Mouse (Mus musculus) limb, embryonic 15.5 days (tissue): ENCODE measurements around the gene Ecm2. TPM values are rescaled to one million over a fixed set of nuclear protein-coding genes. Genes with fewer than 3 reads are reported as not detected.

ENCODE experiments used
- ATAC-seq: fragments of 200-750 bp; cut with Nextera tagmentation; 2 replicates; pipeline ENCODE4 v1.8.0; 2017; ENCODE audit warnings: low read depth, moderate TSS enrichment; ENCODE audit not compliant: insufficient number of reproducible peaks, low FRiP score, low TSS enrichment
- H3K27ac ChIP-seq: fragments of 300-500 bp; sonication (generic); 2 replicates; pipeline ENCODE4 v1.5.1; 2015; ENCODE audit warnings: moderate library complexity, mild to moderate bottlenecking, inconsistent platforms
- H3K27me3 ChIP-seq: fragments of 300-500 bp; sonication (generic); 2 replicates; pipeline ENCODE4 v1.6.1; 2015; ENCODE audit warnings: inconsistent platforms
- H3K36me3 ChIP-seq: fragments of 300-500 bp; sonication (generic); 2 replicates; pipeline ENCODE4 v1.6.1; 2015; ENCODE audit warnings: inconsistent platforms
- H3K4me1 ChIP-seq: fragments of 300-500 bp; sonication (generic); 2 replicates; pipeline ENCODE4 v1.6.1; 2015; ENCODE audit warnings: inconsistent platforms
- H3K4me2 ChIP-seq: fragments of 300-500 bp; sonication (generic); 2 replicates; pipeline ENCODE4 v1.6.1; 2015; ENCODE audit warnings: mild to moderate bottlenecking, inconsistent platforms
- H3K4me3 ChIP-seq: fragments of 300-500 bp; sonication (generic); 2 replicates; pipeline ENCODE4 v1.5.1; 2015; ENCODE audit warnings: mild to moderate bottlenecking, inconsistent platforms
- H3K9ac ChIP-seq: fragments of 300-500 bp; sonication (generic); 2 replicates; pipeline ENCODE4 v1.6.1; 2015; ENCODE audit warnings: inconsistent platforms
- H3K9me3 ChIP-seq: fragments of 300-500 bp; sonication (generic); 2 replicates; pipeline ENCODE4 v1.6.1; 2016; ENCODE audit warnings: inconsistent platforms
- WGBS: fragments of 180-500 bp; shearing (Covaris S2); methylation state at CpG from one replicate; pipeline ENCODE4 v1.1.7; 2015; 5-methylcytosine and 5-hydroxymethylcytosine counted together
- polyA plus RNA-seq: library from polyadenylated mRNA; unstranded; fragments of >200 nt; fragmentation: Nextera tagmentation; extraction: Ambion mirVana; gene quantifications from 2 replicates; pipeline ENCODE4 v1.2.1, GENCODE M21; 2015

Ecm2 gene
- polyA plus RNA-seq, 1 experiment from 2014 or later, result 4.0 TPM

DNA sequence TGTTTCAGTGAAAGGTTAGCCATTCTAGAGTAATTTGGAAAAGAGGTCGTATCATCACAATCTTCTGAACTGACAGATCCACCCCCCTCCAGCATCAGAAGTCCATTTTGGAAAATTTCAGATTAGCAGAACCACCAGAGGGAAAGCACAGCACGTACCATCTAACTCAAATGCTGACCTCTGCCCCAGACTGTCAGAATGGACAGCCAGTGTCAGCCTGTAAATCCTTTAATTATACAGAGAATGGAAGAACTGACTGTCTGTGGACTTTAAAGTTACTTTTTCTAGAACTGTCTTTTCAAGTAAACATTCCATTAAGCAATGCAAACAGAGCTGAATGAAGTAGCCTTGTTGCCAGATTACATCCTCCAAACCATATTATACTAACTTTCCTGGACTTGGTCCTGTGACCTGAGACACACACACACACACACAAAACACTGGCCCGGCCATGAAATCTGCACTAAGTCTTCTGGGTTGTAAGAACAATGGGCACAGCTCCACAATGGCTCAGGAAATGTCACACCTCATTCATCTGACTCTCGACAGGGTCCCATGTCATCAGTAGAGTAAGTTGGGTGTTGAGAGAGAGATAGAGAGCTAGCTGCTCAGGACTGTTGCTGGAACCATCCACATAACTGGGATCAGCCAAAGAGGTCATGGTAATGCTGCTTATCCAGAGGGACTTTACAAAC, 32.5 kb upstream of the Ecm2 start:
- 72% methylated on average over 4 of the region's 4 CpGs for WGBS
- Histone ChIP-seq H3K27ac (no peak overlapping the region; the same call in 1 of the 2 replicates), H3K27me3 (no peaks in the 10 kb centered on the region), H3K4me3 (no peak overlapping the region), H3K9ac (no peak overlapping the region), H3K4me1 (peaks cover 14% of the 10 kb centered on the region), H3K4me2 (no peak overlapping the region), H3K36me3 (no peaks in the 10 kb centered on the region), H3K9me3 (no peaks in the 10 kb centered on the region)
- no peak for ATAC-seq

DNA sequence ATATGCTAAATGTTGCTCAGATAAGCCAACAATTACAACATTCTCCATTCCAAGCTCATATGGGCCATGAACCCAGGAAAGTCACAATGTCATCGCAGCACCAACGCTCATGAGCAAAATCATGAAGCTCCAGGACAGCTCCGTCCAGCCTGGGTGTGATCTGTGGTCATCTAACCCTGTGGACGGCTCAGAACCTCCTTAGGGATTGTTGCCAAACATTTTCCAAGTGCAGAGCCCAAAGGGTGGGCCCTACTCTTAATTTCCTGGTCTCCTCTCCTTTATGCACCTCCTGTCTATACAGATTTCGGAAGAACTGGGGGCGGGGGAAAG, 32.0 kb upstream of the Ecm2 start:
- H3K9ac ChIP-seq, result no peak overlapping the region
- no peak for ATAC-seq
- H3K4me2 ChIP-seq, result no peak overlapping the region
- H3K27me3 ChIP-seq, result no peaks in the 10 kb centered on the region
- no peak overlapping the region for H3K4me3 ChIP-seq
- H3K27ac ChIP-seq, result no peak overlapping the region; the same call in 1 of the 2 replicates
- 91% methylated on average over 6 of the region's 6 CpGs for WGBS
- no peaks in the 10 kb centered on the region for H3K36me3 ChIP-seq
- peaks cover 13% of the 10 kb centered on the region for H3K4me1 ChIP-seq
- H3K9me3 ChIP-seq, result no peaks in the 10 kb centered on the region

DNA sequence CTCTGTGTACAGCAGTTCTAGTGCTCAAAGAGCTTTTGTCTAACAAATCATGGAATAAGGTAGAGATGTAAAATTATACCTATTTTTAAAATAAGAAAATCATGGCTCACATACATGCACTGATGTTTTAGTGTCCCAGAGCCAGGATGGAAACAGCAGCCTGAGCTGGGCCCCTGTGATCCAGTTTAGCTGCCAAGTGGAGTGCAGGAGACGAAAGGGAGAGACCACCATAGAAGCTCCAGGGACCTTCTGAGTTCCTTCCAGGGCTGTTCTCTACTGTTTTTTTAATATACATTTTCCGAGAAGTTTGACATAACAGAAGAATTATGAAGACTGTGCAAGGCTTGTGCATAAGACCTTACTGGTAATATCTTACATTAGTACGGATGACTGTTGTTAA, 26.7 kb upstream of the Ecm2 start:
- peak overlapping the region; percentile 88 for H3K27ac ChIP-seq

DNA sequence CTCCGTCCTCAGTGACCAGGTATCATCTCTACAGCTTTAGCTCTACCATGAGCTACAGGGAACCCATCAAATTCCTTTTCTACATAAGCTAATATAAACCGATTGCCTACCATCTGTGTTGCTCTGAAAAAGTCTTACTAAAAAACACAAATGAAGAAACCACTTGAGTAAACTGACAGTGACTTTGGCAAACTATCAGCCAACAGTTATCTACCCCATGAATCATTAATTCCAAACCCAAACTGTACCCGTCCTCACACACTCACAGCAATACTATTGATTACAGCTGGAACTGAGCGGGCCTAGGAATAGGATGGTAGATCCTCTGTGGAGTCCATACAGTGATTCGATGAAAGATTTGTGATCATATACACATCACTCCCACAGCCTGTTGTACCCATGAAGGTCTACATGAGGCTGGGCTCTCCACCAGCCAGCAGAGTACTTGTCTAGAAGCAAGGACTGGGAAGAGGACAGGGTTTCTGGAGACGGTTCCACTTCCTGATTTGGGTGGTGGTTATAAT, 25.7 kb upstream of the Ecm2 start:
- no peak overlapping the region for H3K9ac ChIP-seq
- H3K9me3 ChIP-seq, result no peaks in the 10 kb centered on the region
- no peak for ATAC-seq
- H3K27me3 ChIP-seq, result no peaks in the 10 kb centered on the region
- no peak overlapping the region for H3K4me3 ChIP-seq
- WGBS, result 84% methylated on average over 6 of the region's 6 CpGs
- H3K36me3 ChIP-seq, result no peaks in the 10 kb centered on the region
- peaks cover 28% of the 10 kb centered on the region for H3K4me1 ChIP-seq
- no peak overlapping the region for H3K4me2 ChIP-seq
- peak overlapping the region; percentile 88 for H3K27ac ChIP-seq

More for the DNA sequence above, 26.7 kb upstream of the Ecm2 start:
- no peak overlapping the region for H3K9ac ChIP-seq
- no peaks in the 10 kb centered on the region for H3K9me3 ChIP-seq
- no peaks in the 10 kb centered on the region for H3K36me3 ChIP-seq
- H3K4me3 ChIP-seq, result no peak overlapping the region
- no peak overlapping the region for H3K4me2 ChIP-seq
- H3K27me3 ChIP-seq, result no peaks in the 10 kb centered on the region
- peaks cover 28% of the 10 kb centered on the region for H3K4me1 ChIP-seq
- ATAC-seq, result peak; percentile 61; the same call in 1 of the 2 replicates
- WGBS, result 56% methylated on average over 3 of the region's 3 CpGs

DNA sequence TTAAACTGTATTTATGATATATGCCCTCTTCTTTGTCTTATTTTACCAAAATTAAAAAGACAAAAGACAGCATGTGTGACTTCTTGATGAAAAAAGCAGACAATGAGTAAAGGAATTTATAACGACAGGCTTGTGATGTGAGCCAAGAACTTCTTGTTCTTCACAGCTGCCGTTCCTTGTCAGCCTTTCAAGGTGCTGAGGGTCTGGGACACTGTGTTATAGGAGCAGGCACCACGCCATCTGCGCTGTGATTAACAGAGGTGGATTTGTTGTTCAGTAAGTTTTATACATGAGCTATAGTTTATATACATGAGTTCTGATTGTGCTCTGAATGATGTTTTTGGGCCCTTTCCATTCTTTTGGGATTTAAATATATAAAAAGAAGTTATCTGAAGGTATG, 25.2 kb upstream of the Ecm2 start:
- Histone ChIP-seq H3K4me2 (no peak overlapping the region), H3K9ac (no peak overlapping the region), H3K4me3 (no peak overlapping the region), H3K27me3 (no peaks in the 10 kb centered on the region), H3K27ac (peak overlapping the region; percentile 88), H3K4me1 (peaks cover 28% of the 10 kb centered on the region), H3K9me3 (no peaks in the 10 kb centered on the region), H3K36me3 (no peaks in the 10 kb centered on the region)
- ATAC-seq, result no peak
- 42% methylated on average over 4 of the region's 4 CpGs for WGBS

DNA sequence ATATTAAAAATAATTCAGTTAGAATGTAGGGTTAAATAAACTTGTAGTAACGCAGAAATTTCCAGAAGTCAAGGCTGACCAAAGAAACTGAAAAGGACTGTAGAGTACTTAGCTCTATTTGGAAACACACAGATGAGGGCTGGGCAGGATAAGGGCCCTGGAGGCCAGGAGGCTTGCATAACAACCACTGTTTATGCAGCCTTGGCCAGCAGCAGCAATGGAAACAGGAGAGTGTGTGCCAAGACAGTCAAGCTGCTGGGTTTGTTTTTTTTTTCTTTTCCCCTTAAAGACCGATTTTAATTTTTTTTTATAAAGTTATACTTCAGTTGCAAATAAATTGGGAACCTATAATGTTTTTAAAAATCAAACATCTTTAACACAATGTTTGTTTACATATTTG, 24.6 kb upstream of the Ecm2 start:
- Histone ChIP-seq H3K4me2 (no peak overlapping the region), H3K27me3 (no peaks in the 10 kb centered on the region), H3K4me3 (no peak overlapping the region), H3K27ac (no peak overlapping the region; the same call in 1 of the 2 replicates), H3K9ac (no peak overlapping the region), H3K36me3 (no peaks in the 10 kb centered on the region), H3K4me1 (peaks cover 28% of the 10 kb centered on the region), H3K9me3 (no peaks in the 10 kb centered on the region)
- ATAC-seq, result peak; percentile 88
- 39% methylated on average over 2 of the region's 2 CpGs for WGBS

DNA sequence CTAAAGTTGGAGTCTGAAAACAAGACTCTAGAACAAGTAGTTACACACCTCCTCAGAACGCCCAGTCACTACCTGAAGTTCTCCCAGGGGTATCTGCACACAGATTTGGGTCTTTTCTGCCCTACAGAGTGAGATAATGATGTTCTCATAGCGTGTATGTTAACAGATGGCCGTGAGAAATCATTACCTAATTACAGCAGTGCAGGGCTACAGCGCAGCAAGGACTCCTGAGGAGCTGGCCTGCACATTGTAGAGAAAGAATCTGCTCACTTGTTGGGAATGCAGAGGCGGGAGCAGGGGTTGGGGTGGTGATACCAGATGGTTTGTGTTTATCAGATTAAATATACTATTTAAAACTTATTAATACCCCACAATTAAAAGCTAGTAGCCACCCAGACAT, 24.1 kb upstream of the Ecm2 start:
- no peak overlapping the region for H3K4me3 ChIP-seq
- no peaks in the 10 kb centered on the region for H3K36me3 ChIP-seq
- no peak for ATAC-seq
- H3K27ac ChIP-seq, result peak overlapping the region; percentile 90
- H3K27me3 ChIP-seq, result no peaks in the 10 kb centered on the region
- 27% methylated on average over 5 of the region's 5 CpGs for WGBS
- H3K9me3 ChIP-seq, result no peaks in the 10 kb centered on the region
- H3K9ac ChIP-seq, result no peak overlapping the region
- H3K4me2 ChIP-seq, result no peak overlapping the region
- H3K4me1 ChIP-seq, result peaks cover 28% of the 10 kb centered on the region

DNA sequence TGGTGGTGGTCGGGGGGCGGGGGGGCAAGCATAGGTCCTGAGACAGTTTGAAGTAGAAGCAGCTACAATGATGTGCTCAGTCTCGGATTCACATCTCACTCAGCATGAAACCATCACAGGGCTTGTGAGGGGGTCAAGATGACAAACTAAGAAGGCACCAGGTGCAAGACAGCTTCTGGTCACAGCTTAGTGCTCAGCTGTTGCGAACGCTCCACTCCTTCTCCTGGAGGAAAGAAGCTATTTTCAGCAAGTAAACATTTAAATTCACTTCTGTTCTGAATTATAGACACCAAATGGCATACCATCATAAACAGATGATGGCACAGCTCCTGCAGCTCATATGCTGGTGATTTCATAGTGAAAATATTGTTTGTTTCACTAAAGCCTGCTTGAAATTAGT, 19.2 kb upstream of the Ecm2 start:
- no peaks in the 10 kb centered on the region for H3K9me3 ChIP-seq
- H3K27me3 ChIP-seq, result no peaks in the 10 kb centered on the region
- H3K27ac ChIP-seq, result peak overlapping the region; percentile 75; the same call in 1 of the 2 replicates
- H3K36me3 ChIP-seq, result no peaks in the 10 kb centered on the region
- no peak overlapping the region for H3K4me3 ChIP-seq
- H3K4me1 ChIP-seq, result peaks cover 12% of the 10 kb centered on the region
- no peak overlapping the region for H3K4me2 ChIP-seq
- H3K9ac ChIP-seq, result no peak overlapping the region
- 61% methylated on average over 5 of the region's 5 CpGs for WGBS
- 0 out of 2 replicates have a peak, but pooled peaks have one; percentile 4 for ATAC-seq

DNA sequence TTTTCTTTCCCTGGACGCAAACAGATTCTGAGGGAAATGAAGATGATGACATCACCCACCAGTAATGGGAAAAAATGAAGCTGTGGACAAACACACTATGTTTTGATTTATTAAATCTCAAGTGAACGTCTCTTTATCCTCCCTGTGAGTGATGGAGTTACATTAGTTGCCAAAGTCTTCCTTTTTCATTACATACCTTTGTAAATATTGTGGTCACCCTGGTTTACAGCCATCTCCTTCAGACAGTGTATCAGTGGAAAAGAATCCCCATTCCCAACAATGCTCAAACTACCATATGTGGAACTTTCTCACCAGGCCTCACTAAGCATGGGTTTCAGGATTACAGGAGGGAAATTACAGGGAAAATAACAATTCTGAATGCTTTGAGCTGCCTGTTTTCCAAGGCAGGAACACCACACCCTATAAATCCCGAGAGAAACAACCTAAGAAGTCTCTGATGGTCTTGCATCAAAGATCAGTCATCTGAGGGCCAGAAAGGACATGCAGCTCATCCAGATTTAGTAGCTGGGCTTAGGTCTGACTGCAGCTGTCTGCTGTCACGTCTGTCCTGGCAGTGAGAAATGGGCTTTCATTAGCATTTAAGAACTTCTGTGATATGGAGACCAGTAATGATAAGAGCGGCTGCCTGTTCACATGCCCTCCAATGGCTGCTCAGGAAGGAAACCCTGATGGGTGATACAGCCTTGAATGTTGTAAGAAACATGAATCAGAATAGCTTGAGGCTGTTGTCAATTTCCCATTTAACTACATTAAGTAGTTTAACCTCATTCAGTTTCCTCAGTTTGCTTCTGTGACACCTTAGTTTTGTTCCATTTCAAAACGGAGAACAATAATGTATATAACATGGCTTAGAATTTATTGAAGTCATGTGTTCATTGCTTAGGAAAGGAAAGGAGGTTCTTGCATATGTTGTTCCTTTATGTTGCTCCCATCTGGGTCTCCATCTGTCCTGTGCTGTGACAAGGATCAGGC, 11.9 kb upstream of the Ecm2 start, which contains the start of gene Tes3-ps:
Tes3-ps (plus strand) TSS at position 943 of the 993 bp plus-strand sequence.
- no peaks in the 10 kb centered on the region for H3K36me3 ChIP-seq

DNA sequence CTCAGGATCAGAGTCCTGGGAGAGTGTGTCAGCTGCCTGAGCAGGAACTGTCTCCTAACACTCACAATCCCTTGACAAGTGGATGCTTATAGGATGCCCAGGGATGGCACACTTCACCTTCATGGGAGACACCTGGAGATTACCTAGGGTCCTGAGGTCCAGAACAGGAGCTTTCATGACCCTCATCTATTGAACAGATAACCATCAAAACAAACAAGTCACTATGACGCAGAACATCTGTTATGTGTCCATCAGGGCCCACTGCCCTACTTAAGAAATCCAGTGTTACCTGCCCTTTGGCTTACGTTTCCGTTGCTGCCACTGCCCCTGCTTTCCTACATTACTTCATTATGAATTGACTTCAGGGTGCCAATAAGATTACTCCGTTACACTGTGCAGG, 1.2 kb downstream of the Ecm2 start:
- H3K4me1 ChIP-seq, result no peaks in the 10 kb centered on the region; the same call in 1 of the 2 replicates
- H3K4me2 ChIP-seq, result 0 out of 2 replicates have a peak overlapping the region, but pooled peaks have one; percentile 8
- no peaks in the 10 kb centered on the region for H3K9me3 ChIP-seq
- H3K4me3 ChIP-seq, result no peak overlapping the region
- H3K27ac ChIP-seq, result no peak overlapping the region
- no peak overlapping the region for H3K9ac ChIP-seq
- H3K27me3 ChIP-seq, result no peaks in the 10 kb centered on the region
- no peak for ATAC-seq
- WGBS, result 74% methylated on average over 4 of the region's 4 CpGs
- H3K36me3 ChIP-seq, result no peaks in the 10 kb centered on the region

More for the DNA sequence above, 11.9 kb upstream of the Ecm2 start, which contains the start of gene Tes3-ps:
- peak within 1 kb of the TSS; percentile 65 for H3K27ac ChIP-seq
- 46% methylated on average over 6 of the region's 6 CpGs for WGBS
- no peak within 1 kb of the TSS for H3K9ac ChIP-seq
- H3K4me1 ChIP-seq, result peaks cover 3% of the 10 kb centered on the region; the same call in 1 of the 2 replicates
- H3K9me3 ChIP-seq, result no peaks in the 10 kb centered on the region
- H3K4me3 ChIP-seq, result no peak within 1 kb of the TSS
- H3K27me3 ChIP-seq, result no peaks in the 10 kb centered on the region
- no peak for ATAC-seq
- no peak within 1 kb of the TSS for H3K4me2 ChIP-seq

DNA sequence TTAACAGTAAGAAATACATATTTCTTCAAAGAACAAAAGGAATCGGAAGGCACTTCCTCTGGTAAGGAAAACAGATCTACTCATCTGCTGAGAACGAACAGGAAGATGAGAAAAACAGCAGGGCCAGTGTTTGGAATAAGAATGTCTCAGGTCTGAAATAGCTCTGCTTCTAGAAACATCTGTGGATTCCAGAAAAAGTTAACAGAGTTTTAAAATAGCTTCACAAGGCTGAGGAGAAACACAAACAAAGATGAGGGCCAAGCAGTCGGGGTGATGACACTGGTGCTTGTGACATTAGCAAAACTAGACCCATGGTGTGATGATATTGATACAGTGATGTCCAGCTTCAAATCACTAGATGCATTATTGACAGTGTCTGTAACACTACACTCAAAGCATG, 2.6 kb downstream of the Ecm2 start:
- no peak overlapping the region for H3K4me2 ChIP-seq
- H3K27ac ChIP-seq, result no peak overlapping the region
- 61% methylated on average over 3 of the region's 3 CpGs for WGBS
- no peaks in the 10 kb centered on the region for H3K9me3 ChIP-seq
- no peaks in the 10 kb centered on the region for H3K27me3 ChIP-seq
- no peaks in the 10 kb centered on the region for H3K36me3 ChIP-seq
- H3K9ac ChIP-seq, result no peak overlapping the region
- no peaks in the 10 kb centered on the region; the same call in 1 of the 2 replicates for H3K4me1 ChIP-seq
- no peak for ATAC-seq
- no peak overlapping the region for H3K4me3 ChIP-seq
